Mouse (Mus musculus) NIH3T3 (cell line): ENCODE measurements at regions not wholly inside any gene's neighbourhood (a gene's known extent, or its start where the extent isn't known, plus 50 kb on each side); places are given as distances from the start of the nearest gene placed in this dataset.

Source experiments
- DNase-seq: peaks from one replicate; pipeline ENCODE4 v3.0.0-alpha.2; 2012; ENCODE audit warnings: low read depth

- DNase-seq: no peak
Measured at GRCm38 (mm10) chr14:47857731-47858556, 209.7 kb downstream of the Ktn1 start.

- DNase-seq: peak; percentile 57
Measured at GRCm38 (mm10) chr14:47862556-47862955, 214.3 kb downstream of the Ktn1 start.

- DNase-seq: peak; percentile 86
Measured at GRCm38 (mm10) chr14:47863067-47863466, 214.8 kb downstream of the Ktn1 start.

DNA sequence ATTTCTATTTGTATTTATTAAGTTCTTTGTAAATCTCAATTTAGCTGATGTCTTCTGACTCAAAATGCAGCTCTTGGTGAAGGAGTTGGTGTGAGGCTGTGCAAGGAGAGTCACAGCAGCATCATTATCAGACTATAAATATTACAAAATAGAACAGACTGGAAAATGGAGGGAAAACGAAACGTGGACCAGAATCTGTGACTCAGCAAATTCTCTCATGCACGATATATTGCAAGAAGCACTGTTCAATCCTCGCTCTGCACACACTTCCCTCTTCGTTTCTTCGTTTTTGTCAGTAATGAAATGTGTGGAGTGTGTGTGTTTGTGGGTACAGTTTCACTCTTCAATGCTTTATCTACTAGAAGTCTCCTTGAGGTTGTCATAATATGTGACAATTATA lies 215.5 kb downstream of the Ktn1 start:
- DNase-seq: peak; percentile 34

- no peak for DNase-seq
Measured at GRCm38 (mm10) chr14:47867017-47867416, 218.8 kb downstream of the Ktn1 start.

GRCm38 (mm10) chr14:47868258-47868780 lies 220.1 kb downstream of the Ktn1 start:
- peak; percentile 45 for DNase-seq

DNA sequence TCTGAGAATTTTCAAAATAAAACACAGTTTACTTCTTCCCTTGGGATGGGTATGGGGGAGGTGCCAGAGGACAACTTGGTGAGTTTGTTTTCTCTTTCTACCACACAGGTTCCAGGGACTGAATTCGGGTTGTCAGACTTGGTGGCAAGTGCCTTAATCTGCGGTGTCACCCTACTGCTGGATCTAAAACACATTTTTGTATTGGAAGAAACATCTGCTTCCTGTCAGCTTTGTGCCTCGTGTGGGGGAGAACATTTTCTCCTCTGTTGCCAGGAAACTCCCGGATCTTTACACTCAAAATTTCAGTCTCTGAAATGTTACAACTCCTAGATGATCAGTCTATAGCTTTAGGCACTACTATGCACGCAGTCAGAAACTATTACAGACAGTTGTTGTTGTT lies 228.3 kb downstream of the Ktn1 start:
- no peak for DNase-seq

- no peak for DNase-seq
Measured at GRCm38 (mm10) chr14:47877167-47877566, 228.9 kb downstream of the Ktn1 start.

- DNase-seq: peak; percentile 55
Measured at GRCm38 (mm10) chr14:47877771-47878443, 229.7 kb downstream of the Ktn1 start.

DNA sequence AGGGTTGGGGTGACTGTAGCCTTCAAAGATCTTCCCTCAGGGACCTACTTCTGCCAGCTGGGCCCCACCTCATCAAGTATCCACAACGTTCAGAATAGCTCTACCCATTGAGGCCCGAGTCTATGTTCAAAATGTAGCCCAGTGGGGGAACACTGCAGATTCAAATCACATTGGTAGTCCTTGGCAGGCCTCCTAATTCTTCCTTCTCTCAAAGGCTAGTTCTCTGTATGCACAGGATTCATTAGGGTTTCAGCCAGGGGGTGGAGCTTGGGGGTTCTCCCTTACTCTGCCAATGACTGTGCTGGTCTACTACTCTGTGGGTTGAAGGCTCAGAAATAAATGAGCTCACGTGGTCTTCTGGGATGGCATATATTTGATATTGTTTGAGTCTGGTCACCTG lies 235.3 kb upstream of the Peli2 start:
- no peak for DNase-seq

DNA sequence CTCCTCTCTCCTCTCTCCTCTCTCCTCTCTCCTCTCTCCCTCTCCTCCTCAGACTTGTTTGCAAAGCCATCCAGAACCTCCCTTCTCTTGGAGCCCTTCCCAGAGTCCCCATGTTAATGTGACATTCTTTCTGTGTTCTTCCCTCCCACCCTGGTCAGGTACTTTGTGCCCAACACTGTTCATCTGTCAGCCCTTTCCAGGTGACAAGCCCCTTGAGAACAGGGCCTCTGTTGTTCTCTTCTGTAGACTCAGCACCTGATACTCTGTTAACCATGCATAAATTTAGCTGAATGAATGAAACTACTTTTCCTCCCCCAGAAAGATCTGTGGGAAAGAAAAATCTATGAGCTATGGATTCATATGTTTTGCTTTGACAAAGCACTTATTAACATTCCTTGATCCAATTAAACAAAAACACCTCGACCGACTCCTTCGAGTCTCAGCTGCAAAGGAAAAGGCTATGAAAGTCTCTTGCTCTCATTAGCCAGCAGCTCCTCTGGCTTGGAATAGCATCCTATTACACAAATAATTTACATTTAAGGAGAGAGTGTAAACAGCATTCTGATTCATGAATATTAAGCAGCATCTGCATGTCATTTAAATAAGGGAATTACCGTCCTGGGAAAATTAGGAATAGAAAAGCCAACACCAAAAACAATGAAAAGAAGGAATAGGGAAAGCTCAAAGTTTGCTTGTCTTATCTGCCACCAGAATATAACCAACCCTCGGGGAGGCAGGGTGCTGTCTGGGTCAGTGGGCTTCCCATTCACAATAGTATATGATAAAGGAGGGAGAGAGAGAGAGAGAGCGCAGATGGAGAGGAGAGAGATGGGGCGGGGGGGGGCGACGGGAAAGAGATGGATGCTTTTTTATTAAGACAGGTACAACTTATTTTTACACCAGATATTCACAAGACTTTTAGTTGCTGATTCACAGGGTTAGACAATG lies 230.1 kb upstream of the Peli2 start:
- DNase-seq: no peak

DNA sequence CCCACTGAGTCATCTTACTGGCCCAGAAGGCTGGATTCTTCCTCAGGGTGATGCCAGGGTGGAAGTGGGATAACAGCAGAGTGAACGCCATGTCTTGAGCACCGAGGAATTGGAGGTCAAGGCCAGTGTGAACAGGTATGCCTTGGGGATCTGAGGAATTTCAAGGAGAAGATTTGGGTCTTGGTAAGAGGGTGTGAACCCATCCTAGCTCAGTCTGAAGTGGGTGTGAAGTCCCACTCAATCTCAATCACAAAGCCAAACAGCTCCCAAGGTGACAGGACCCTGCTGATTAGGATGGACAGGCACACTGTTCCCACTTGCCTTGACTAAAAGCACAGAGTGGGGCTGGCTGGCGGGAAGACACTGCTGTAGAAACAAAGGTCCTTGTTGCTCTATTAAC lies 224.0 kb upstream of the Peli2 start:
- DNase-seq: no peak

DNA sequence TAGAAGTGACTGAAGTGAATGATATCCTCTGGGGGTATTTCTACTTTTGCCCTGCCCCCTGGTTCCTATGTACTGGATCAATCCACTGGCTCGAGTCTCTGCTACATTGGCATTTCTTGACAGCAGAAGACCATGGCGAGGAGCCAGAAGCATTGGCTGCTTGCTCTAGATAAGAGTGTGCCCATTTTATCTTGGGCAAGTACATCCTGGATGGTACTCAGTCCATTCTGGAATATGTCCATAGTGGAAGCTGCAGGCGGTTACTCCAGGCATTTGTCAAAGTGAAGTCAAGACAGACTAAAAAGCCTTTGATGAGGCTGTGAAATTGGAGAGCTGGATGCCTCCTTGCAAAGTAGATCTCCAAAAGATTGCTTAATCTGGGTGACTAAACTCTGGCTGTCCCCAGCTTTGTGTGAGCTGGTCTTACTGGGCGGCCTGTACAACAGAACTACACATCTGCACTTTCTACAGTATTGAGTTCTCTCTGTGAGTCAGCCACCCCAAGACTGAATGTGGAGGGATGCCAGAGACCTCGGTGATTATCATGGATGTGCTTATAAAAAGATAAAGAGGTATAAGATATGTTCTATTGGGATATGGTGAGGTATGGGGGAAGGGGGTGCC lies 222.6 kb upstream of the Peli2 start:
- peak; percentile 89 for DNase-seq

GRCm38 (mm10) chr14:47898605-47899004 lies 222.0 kb upstream of the Peli2 start:
- DNase-seq: no peak

GRCm38 (mm10) chr14:47905334-47905733 lies 215.3 kb upstream of the Peli2 start:
- no peak for DNase-seq

- no peak for DNase-seq
Measured at GRCm38 (mm10) chr14:47909129-47909528, 211.5 kb upstream of the Peli2 start.

GRCm38 (mm10) chr14:47910741-47911295 lies 209.8 kb upstream of the Peli2 start:
- peak; percentile 53 for DNase-seq

DNA sequence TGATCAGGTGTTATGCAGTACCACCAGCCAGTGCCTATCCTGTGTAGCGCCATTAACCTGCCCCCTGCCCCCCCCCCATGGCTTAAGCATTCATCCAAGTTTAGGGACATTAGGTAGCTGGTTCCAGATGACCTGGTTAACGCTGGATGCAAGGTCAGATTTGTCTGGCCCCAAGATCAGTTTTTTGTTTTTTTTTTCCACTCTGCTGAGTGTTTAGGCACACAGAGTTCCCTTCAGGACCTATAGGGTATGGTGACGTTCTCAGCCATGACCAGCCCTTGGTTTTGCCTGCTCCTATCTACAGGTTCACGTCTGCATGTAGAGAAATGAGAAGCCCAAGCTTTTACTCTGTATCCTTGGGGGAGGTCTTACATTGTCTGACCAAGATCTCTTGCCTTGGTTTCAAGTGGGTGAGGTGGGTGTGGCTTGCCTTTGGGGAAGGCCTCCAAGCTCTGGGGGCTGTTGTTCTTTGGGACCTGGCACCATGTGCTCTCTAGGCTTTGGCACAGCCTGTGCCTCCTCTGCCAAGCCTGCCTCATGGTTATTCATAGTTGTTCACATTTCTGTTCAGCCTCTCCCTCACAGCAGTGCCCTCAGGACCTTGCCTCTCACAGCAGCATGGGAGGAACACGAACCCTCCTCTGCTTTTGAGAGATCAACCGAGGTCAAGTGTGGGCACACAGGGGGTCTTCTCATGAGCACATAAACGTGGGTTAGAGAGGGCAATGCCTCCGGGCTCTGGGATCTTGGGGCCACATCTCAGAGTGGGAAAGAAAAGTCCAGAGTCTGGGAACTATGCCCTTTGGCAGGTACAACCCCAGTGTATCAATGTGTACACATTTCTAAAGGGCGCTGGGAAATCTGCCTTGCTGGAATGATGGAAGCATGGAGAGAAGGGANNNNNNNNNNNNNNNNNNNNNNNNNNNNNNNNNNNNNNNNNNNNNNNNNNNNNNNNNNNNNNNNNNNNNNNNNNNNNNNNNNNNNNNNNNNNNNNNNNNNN lies 208.8 kb upstream of the Peli2 start:
- DNase-seq: peak; percentile 58

DNA sequence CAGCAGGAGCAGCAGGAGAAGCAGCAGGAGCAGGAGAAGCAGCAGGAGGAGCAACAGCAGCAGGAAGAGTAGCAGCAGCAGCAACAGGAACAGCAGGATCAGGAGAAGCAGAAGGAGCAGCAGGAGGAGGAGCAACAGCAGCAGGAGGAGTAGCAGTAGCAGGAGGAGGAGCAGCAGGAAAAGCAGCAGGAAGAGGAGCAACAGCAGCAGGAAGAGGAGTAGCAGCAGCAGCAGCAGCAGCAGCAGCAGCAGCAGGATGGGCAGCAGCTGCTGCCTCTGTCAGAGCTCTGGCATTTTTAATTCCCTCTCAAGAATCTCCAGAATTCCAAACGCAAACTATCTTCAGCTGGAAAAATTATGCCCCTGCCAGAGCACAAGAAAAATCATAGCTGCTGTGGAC lies 205.0 kb upstream of the Peli2 start:
- peak; percentile 20 for DNase-seq
